Mouse (Mus musculus) spleen, adult 10 weeks (tissue): ENCODE results near the gene 1300017J02Rik. TPM values are rescaled to one million over a fixed set of nuclear protein-coding genes. Genes with fewer than 3 reads are reported as not detected.

ENCODE experiments used
- polyA plus RNA-seq: library from polyadenylated mRNA; stranded (reverse); fragments of 350-450 nt; fragmentation: Illumina TruSeq; extraction: RNeasy Lipid Tissue Mini Kit (QIAGEN cat#74804); gene quantifications from one replicate; pipeline ENCODE4 v1.2.3, GENCODE M21; 2015; ENCODE audit warnings: low replicate concordance; ENCODE audit not compliant: insufficient read depth

Gene 1300017J02Rik
- polyA plus RNA-seq = 9.9 TPM

DNA sequence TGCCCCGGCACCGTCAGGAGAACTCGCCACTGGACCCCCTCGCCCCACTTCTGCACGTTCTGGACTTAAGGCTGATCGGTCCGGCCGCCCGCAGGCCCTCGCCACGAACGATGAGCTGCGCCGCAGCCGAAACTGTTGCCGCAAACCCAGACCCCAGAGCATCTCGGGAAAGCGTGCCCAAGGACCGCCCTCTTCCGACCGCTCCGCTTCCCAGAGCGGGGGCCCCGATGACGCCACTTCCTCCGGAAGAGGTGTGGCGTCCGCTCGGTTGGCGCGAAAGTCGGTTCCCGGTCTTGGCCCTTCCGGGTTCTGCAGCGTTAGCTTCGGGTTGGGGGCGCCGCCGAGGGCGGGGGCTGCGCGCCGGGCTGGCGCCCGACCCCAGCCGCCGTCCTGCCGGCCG, at the start of gene 1300017J02Rik, which contains the start of gene Topbp1:
1300017J02Rik (minus strand) TSS at position 156 of the 400 bp plus-strand sequence.
Topbp1 (plus strand) TSS at position 289 of the 400 bp plus-strand sequence.

GRCm38 (mm10) chr9:103230151-103230951, 74.5 kb downstream of the 1300017J02Rik start, which contains the start of the genes Gm20425 and Trf:
TSS of gene Gm20425 (minus strand) at chr9:103230307.
TSS of gene Trf (minus strand) at chr9:103230444.

DNA sequence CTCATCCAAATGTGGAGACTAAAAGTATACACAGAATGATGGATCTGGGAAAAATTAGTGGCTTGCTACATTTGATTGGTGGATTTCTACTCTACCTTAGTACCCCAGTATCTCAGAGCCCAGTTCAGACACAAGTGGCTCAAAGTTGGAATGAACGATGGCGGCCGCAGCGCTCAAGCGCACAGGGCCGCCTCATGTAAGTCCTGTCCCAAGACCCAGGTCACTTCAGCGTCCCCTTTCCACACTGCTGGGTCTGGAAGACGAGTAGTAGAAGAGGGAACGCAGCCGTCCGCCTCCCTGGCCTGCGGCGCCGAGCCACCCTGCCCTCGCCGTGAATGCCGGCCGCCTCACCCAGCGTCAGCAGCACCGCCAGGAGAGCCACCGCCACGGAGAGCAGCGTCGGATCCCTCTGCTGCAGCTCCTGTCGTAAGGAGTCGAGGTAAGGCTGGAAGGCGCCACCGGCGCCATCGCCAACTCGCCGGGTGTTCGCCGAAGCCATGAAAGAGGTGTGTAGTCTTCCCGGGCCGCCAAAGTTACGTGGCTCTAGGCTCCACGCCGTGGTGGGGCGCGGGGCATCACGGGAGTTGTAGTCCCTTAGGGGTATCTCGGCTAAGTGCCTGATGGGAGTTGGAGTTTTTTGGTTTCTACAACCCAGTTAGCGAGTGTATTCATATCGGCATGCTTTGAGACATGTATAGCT, 103.2 kb downstream of the 1300017J02Rik start, which contains the start of gene Srprb:
Srprb (minus strand) TSS at position 577 of the 700 bp plus-strand sequence.

Other genes with a start within 250 kb of the 1300017J02Rik start
- 10.2 TPM for gene Rab6b, start 193.3 kb downstream of the 1300017J02Rik start, polyA plus RNA-seq
- gene Srprb, start 102.9 kb downstream of the 1300017J02Rik start, polyA plus RNA-seq = 18.0 TPM
- 4.8 TPM for gene Gm20425, start 74.8 kb downstream of the 1300017J02Rik start, polyA plus RNA-seq
- gene Trf, start 74.6 kb downstream of the 1300017J02Rik start, polyA plus RNA-seq = 448 TPM
- 82.4 TPM for gene Topbp1, start 133 bp upstream of the 1300017J02Rik start, polyA plus RNA-seq
- 137 TPM for gene Cdv3, start 60.8 kb upstream of the 1300017J02Rik start, polyA plus RNA-seq
- gene Bfsp2, start 175.3 kb upstream of the 1300017J02Rik start, polyA plus RNA-seq = 12.1 TPM